Mouse (Mus musculus) C2C12 (cell line): Measurements from ENCODE around the gene Mxra7. TPM values are rescaled to one million over a fixed set of nuclear protein-coding genes. Genes with fewer than 3 reads are reported as not detected.
"Not testable (repeated sequence)": the region's sequence is repeated elsewhere in the genome, so short reads cannot be mapped to it uniquely, and the experiment has no call there.

Experiments used
- H3K27me3 ChIP-seq: one replicate; pipeline ENCODE4 v1.6.1; 2011; ENCODE audit not compliant: control insufficient read depth, insufficient read depth, insufficient read length
- H3K36me3 ChIP-seq: one replicate; pipeline ENCODE4 v1.6.1; 2011; ENCODE audit not compliant: control insufficient read depth, insufficient read depth
- H3K4me3 ChIP-seq: one replicate; pipeline ENCODE4 v1.5.1; 2011; ENCODE audit warnings: mild to moderate bottlenecking, control low read depth; ENCODE audit not compliant: poor library complexity, insufficient read depth, severe bottlenecking
- H3K79me2 ChIP-seq: one replicate; pipeline ENCODE4 v1.6.1; 2011; ENCODE audit not compliant: control insufficient read depth, insufficient read depth
- H3K79me3 ChIP-seq: one replicate; pipeline ENCODE4 v1.6.1; 2011; ENCODE audit warnings: low read depth, control low read depth
- H3ac ChIP-seq: one replicate; pipeline ENCODE3; 2011; ENCODE audit warnings: low read depth; ENCODE audit not compliant: control insufficient read depth, insufficient read length
- CEBPB ChIP-seq: IDR thresholded peaks from one replicate; pipeline ENCODE4 v1.6.1; 2011; ENCODE audit warnings: low read depth, mild to moderate bottlenecking, control low read depth, moderate library complexity
- CTCF ChIP-seq: IDR thresholded peaks from one replicate; pipeline ENCODE4 v1.5.1; 2011; ENCODE audit not compliant: control insufficient read depth, insufficient read depth, insufficient read length
- FOSL1 ChIP-seq: IDR thresholded peaks from one replicate; pipeline ENCODE4 v1.8.0; 2011; ENCODE audit warnings: mild to moderate bottlenecking, low read length; ENCODE audit not compliant: poor library complexity, insufficient read depth, severe bottlenecking
- MAX ChIP-seq: IDR thresholded peaks from one replicate; pipeline ENCODE4 v1.6.1; 2011; ENCODE audit warnings: mild to moderate bottlenecking, control low read depth
- MYOD1 ChIP-seq: IDR thresholded peaks from one replicate; pipeline ENCODE4 v1.6.1; 2011; ENCODE audit warnings: low read depth; ENCODE audit not compliant: control insufficient read depth, insufficient read length
- MYOG ChIP-seq: IDR thresholded peaks from one replicate; pipeline ENCODE4 v1.6.1; 2011; ENCODE audit not compliant: control insufficient read depth, insufficient read length; ENCODE audit errors: extremely low read depth
- USF1 ChIP-seq: IDR thresholded peaks from one replicate; pipeline ENCODE4 v1.6.1; 2011; ENCODE audit warnings: low read depth, mild to moderate bottlenecking, control low read depth, moderate library complexity
- polyA plus RNA-seq: library from polyadenylated mRNA; unstranded; fragments of >200 nt; fragmentation: generic; extraction: Trizol; gene quantifications from one replicate; pipeline ENCODE4 v1.2.1, GENCODE M21; 2012; ENCODE audit warnings: missing spikeins

Gene Mxra7
- polyA plus RNA-seq, 1 experiment, result 70.2 TPM

DNA sequence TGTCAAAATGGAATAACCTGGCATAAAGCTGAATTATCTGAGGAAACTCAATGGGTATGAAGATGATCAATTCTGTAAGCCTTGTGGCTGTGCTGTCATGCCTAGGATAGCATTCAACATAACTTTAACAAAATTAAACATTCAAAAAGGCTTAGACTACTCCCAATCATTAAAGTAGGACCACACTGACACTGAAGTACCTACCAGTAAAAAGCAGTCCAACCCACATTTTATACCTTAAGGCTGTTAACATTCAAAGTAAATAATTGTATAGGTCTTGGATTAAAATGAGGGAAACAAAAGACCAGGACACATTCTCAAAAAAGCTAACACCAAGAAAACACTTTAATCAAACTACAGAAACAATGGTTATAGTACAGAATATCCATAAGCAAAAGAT is 21.7 kb upstream of the Mxra7 start:
- H3K27me3 ChIP-seq, result no peaks in the 10 kb centered on the region
- H3K4me3 ChIP-seq, result no peak overlapping the region
- H3K36me3 ChIP-seq, result peaks cover 63% of the 10 kb centered on the region
- H3K79me2 ChIP-seq, result peaks cover 92% of the 10 kb centered on the region
- no peak overlapping the region for H3ac ChIP-seq
- TF ChIP-seq CEBPB (no peak), MYOG (no peak), MYOD1 (no peak), USF1 (no peak), MAX (no peak), FOSL1 (no peak), CTCF (no peak)
- peaks cover 50% of the 10 kb centered on the region for H3K79me3 ChIP-seq

GRCm38 (mm10) chr11:116848877-116849178 is 21.0 kb upstream of the Mxra7 start:
- peaks cover 92% of the 10 kb centered on the region for H3K79me2 ChIP-seq
- peaks cover 63% of the 10 kb centered on the region for H3K36me3 ChIP-seq
- H3K79me3 ChIP-seq, result peaks cover 49% of the 10 kb centered on the region
- H3K27me3 ChIP-seq, H3K4me3 ChIP-seq, H3ac ChIP-seq: not testable (repeated sequence)

DNA sequence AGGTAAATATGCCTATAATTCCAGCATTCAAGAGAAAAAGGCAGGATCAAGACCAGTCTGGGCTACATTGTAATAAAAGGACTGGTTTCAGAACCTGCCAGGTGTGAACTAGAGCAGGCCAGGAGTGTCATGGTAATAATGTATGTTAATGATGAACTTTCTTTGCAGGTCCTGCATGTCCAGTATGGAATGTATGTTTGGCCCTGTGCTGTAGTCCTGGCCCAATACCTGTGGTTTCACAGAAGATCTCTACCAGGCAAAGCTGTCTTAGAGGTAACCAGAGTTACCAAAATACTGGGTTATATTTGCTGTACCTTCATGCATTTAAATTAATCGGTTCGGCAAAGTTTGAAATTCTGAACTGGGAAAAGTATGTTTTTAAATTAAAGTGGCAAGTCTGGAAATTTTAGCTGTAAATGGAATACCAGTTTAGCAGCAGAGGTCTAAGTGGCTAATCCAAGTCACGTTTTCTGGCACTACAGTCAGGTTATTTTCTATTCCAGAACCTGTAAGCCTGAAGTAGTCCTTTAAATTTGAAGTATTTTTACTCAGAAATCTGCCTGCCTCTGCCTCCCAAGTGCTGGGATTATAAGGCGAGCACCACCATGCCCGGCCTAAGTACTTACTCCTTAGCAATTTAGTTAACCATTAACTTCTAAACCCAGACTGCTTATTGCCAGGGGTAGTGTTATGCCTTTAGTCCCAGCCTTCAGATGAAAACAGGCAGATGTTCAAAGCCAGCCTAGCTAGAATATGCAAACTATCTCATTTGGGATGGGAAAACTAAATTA is 20.4 kb upstream of the Mxra7 start:
- H3K36me3 ChIP-seq, result peaks cover 63% of the 10 kb centered on the region
- H3K27me3 ChIP-seq, result no peaks in the 10 kb centered on the region
- H3K4me3 ChIP-seq, result no peak overlapping the region
- no peak for TF ChIP-seq CTCF
- no peak for TF ChIP-seq MYOG
- TF ChIP-seq USF1, result no peak
- TF ChIP-seq MAX, result no peak
- no peak for TF ChIP-seq FOSL1
- TF ChIP-seq CEBPB, result no peak
- TF ChIP-seq MYOD1, result no peak
- H3ac ChIP-seq, result no peak overlapping the region
- peaks cover 92% of the 10 kb centered on the region for H3K79me2 ChIP-seq
- H3K79me3 ChIP-seq, result peaks cover 48% of the 10 kb centered on the region

DNA sequence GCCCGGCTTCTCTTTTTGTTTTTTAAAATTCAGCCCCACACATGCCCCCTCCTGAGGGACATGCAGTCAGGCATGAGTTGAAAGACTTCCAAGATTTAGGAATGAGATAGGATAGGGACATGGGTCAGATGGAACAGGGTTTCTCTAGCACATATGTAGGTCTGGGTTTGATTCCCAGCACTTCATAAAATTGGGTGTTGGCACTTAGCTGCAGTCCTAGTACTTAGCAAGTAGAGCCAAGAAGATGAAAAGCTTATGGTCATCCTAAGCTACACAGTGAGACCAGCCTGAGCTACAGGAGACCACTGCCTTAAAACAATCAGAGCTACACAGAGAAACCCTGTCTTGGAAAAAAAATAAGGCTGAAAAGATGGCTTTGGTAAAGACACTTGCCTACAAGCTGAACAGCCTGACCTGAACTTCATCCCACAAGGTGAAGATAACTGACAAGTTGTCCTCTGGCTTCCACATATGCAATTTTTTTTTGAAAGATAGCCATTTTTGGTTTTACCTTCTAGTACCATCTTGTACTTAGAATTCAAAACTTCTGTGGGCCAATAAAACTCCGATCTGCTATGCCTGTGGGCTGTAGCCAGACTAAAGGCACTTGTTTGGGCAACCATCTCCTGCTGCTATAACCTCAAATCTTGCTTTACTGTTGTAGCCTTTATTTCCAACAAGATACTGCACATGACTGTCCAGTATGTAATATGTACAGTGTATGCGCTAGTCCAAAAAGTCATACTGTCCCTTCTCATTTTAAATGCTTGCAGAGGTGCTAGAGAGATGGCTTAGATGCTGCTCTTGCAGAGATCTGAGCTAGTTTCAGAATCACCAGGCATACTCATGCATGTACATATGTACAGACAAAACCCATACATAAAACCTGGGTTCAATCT is 19.6 kb upstream of the Mxra7 start:
- peaks cover 63% of the 10 kb centered on the region for H3K36me3 ChIP-seq
- TF ChIP-seq USF1 (no peak), FOSL1 (no peak), CTCF (no peak), CEBPB (no peak), MYOD1 (no peak), MYOG (no peak), MAX (no peak)

DNA sequence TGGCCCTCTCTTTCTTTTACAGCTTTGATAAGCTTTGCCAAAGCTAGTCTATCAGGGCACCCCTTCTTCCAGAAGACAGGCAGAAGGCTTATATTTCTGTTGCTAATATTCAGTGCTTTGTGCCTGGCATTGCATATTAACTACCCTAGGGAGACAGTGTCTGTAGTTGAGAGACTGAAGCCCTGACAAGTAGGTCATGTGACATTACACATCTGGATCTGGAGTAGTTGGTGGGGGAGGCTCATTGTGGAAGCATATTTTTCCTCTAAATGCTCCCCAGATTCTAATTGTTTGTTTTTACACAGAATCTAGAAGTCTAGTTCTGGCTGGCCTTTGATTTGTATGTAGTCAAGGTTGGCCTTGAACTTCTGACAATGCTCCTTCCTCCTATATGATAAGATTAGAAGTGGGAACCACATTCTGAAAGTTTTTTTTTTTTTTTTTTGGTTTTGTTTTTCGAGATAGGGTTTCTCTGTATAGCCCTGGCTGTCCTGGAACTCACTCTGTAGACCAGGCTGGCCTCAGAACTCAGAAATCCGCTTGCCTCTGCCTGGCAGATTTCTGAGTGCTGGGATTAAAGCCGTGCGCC is 18.8 kb upstream of the Mxra7 start:
- Histone ChIP-seq H3ac (no peak overlapping the region), H3K79me2 (peaks cover 94% of the 10 kb centered on the region), H3K27me3 (no peaks in the 10 kb centered on the region), H3K36me3 (peaks cover 60% of the 10 kb centered on the region), H3K79me3 (peaks cover 49% of the 10 kb centered on the region), H3K4me3 (no peak overlapping the region)
- TF ChIP-seq MAX (no peak), USF1 (peak; percentile 47), MYOG (no peak), MYOD1 (no peak), CEBPB (no peak), FOSL1 (no peak)

More for the DNA sequence above, 19.6 kb upstream of the Mxra7 start:
- H3K79me2 ChIP-seq, result peaks cover 94% of the 10 kb centered on the region
- no peak overlapping the region for H3ac ChIP-seq
- H3K27me3 ChIP-seq, result no peaks in the 10 kb centered on the region
- H3K79me3 ChIP-seq, result peaks cover 47% of the 10 kb centered on the region
- H3K4me3 ChIP-seq, result no peak overlapping the region
